Comparison of ENCODE assay signal across 16 mouse cellular contexts in the genomic region with DNA sequence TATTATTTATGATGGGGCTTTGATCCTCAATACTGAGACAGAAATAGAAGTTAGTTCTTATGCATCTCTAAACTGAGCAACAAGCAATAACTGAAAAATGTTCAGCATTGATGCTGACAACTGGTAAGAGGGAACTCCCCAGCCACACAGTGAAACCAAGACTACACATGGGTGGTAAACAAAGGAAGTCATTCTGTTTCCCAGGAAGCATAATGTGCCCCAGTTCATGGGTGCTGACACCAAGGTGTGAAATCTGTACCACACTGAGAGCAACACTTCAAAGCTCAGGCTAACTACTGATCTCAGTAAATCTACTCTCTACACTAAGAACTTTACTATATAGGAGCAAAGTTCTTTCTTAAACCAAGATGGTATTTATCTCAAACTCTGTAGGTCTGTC.
"Had no signal": no experiment of that assay in that cellular context is flagged by ENCODE, and none has a peak within 500 bp of the region (broad histone marks: within the 10 kb centered on the region; RNA-seq: fewer than 3 reads in every experiment).

No protein-coding gene starts in this region.

- H3K36me3 ChIP-seq: kidney, embryonic 15.5 days; limb, embryonic 12.5 days; liver, embryonic 13.5 days; lung, embryonic 15.5 days had no signal

- H3K9me3 ChIP-seq: kidney, embryonic 15.5 days; limb, embryonic 12.5 days; liver, embryonic 13.5 days; lung, embryonic 15.5 days had no signal

- DNase-seq: kidney, adult 2 months; kidney, postnatal 14 days; layer of hippocampus, postnatal 36 days; liver; liver, embryonic 13.5 days; liver, postnatal 0 days; lung, postnatal 14 days; midbrain, embryonic 14.5 days; right cerebral cortex, postnatal 4 days; spleen, adult 18-20 months; thymus, postnatal 14 days had no signal

- ATAC-seq: liver, postnatal 0 days had no signal

- H3K27me3 ChIP-seq: kidney, embryonic 15.5 days; limb, embryonic 12.5 days; liver, embryonic 13.5 days; lung, embryonic 15.5 days had no signal

- H3K4me1 ChIP-seq: kidney, embryonic 15.5 days; limb, embryonic 12.5 days; liver, embryonic 13.5 days; lung, embryonic 15.5 days had no signal

- H3K27ac ChIP-seq: kidney, embryonic 15.5 days; limb, embryonic 12.5 days; liver, embryonic 13.5 days; lung, embryonic 15.5 days; macrophage; stomach, postnatal 0 days had no signal

- H3K4me3 ChIP-seq: kidney, embryonic 15.5 days; limb, embryonic 12.5 days; liver, embryonic 13.5 days; lung, embryonic 15.5 days had no signal
